Mouse (Mus musculus) cerebral cortex, adult 2 months (tissue): ENCODE results near the gene 9030624G23Rik.

ENCODE experiments used
- WGBS: fragments of 180-500 bp; shearing (Covaris S2); methylation state at CpG from one replicate; pipeline ENCODE4 v1.1.7; 2018; 5-methylcytosine and 5-hydroxymethylcytosine counted together

The 9030624G23Rik gene

GRCm38 (mm10) chr12:24097108-24097520, at the start of gene 9030624G23Rik:
Gene 9030624G23Rik, minus strand, starts transcription at chr12:24097246.
- 2% methylated on average over 37 of the region's 39 CpGs for WGBS

- 95% methylated on average over 2 of the region's 5 CpGs for WGBS
Observed at GRCm38 (mm10) chr12:24083096-24083495, 13.9 kb downstream of the 9030624G23Rik start.
